ENCODE assay signal across 8 mouse cellular contexts in genomic region chr7:35859601-35860000, GRCm38 (mm10). TPM values are rescaled to one million over a fixed set of nuclear protein-coding genes. Genes with fewer than 3 reads are reported as not detected.
DNase-seq lines count a peak whose midpoint lies in the region; ATAC-seq and TF ChIP-seq lines count a peak whose summit lies in the region.

No protein-coding gene starts in this region.

- H3K36me3 ChIP-seq in forebrain, embryonic 10.5 days (replicated peaks), result no peaks in the 10 kb centered on the region
- no peaks in the 10 kb centered on the region for H3K36me3 ChIP-seq in forebrain, embryonic 12.5 days (replicated peaks)
- H3K36me3 ChIP-seq in midbrain, postnatal 0 days (ENCODE audit: insufficient read depth, low read length), result no peaks in the 10 kb centered on the region
- no peaks in the 10 kb centered on the region for H3K36me3 ChIP-seq in midbrain, embryonic 13.5 days

- peak; percentile 23 for DNase-seq in forebrain, embryonic 10.5 days (ENCODE audit: extremely low spot score, low spot score)
- DNase-seq in midbrain, postnatal 0 days (ENCODE audit: low spot score), result no peak
- DNase-seq in c-Kit-negative CD71-positive TER-119-positive erythroid progenitor cells, embryonic 14.5 days (ENCODE audit: low read depth, low spot score), result peak; percentile 6
- peak; percentile 58 for DNase-seq in lung, postnatal 36 days
- DNase-seq in left cerebral cortex, postnatal 10 days (ENCODE audit: extremely low spot score in 1 of 2, low spot score in 2 of 2), result no peak

- H3K9ac ChIP-seq in forebrain, embryonic 12.5 days, result no peak overlapping the region
- H3K9ac ChIP-seq in midbrain, postnatal 0 days (replicated peaks; ENCODE audit: low read length, poor library complexity, severe bottlenecking), result no peak overlapping the region
- no peak overlapping the region for H3K9ac ChIP-seq in midbrain, embryonic 13.5 days (replicated peaks)

- H3K4me3 ChIP-seq in forebrain, embryonic 10.5 days, result no peak overlapping the region
- H3K4me3 ChIP-seq in forebrain, embryonic 12.5 days (replicated peaks), result no peak overlapping the region
- no peak overlapping the region for H3K4me3 ChIP-seq in midbrain, postnatal 0 days (ENCODE audit: low read depth, low read length)
- no peak overlapping the region for H3K4me3 ChIP-seq in midbrain, embryonic 13.5 days (replicated peaks)

- TF ChIP-seq CTCF in midbrain, postnatal 0 days (IDR thresholded peaks at IDR 0.05), result peak; percentile 50

- no peaks in the 10 kb centered on the region for H3K27me3 ChIP-seq in forebrain, embryonic 10.5 days (ENCODE audit: poor library complexity, severe bottlenecking)
- H3K27me3 ChIP-seq in forebrain, embryonic 12.5 days, result no peaks in the 10 kb centered on the region
- H3K27me3 ChIP-seq in midbrain, postnatal 0 days (ENCODE audit: insufficient read depth, low read length), result no peaks in the 10 kb centered on the region
- no peaks in the 10 kb centered on the region for H3K27me3 ChIP-seq in midbrain, embryonic 13.5 days

- no peak overlapping the region for H3K4me2 ChIP-seq in forebrain, embryonic 12.5 days
- no peak overlapping the region for H3K4me2 ChIP-seq in midbrain, postnatal 0 days (ENCODE audit: low read depth, low read length, poor library complexity, severe bottlenecking)
- no peak overlapping the region for H3K4me2 ChIP-seq in midbrain, embryonic 13.5 days (replicated peaks)

- 37% methylated on average over 3 of the region's 3 CpGs for WGBS in forebrain, embryonic 10.5 days
- WGBS in forebrain, embryonic 12.5 days, result 30% methylated on average over 3 of the region's 3 CpGs
- 29% methylated on average over 3 of the region's 3 CpGs for whole genome bisulfite sequencing in midbrain, postnatal 0 days
- 27% methylated on average over 3 of the region's 3 CpGs for WGBS in midbrain, embryonic 13.5 days

- no peaks in the 10 kb centered on the region for H3K4me1 ChIP-seq in forebrain, embryonic 10.5 days
- no peaks in the 10 kb centered on the region for H3K4me1 ChIP-seq in forebrain, embryonic 12.5 days
- no peaks in the 10 kb centered on the region for H3K4me1 ChIP-seq in midbrain, postnatal 0 days (ENCODE audit: insufficient read depth, low read length)
- no peaks in the 10 kb centered on the region for H3K4me1 ChIP-seq in midbrain, embryonic 13.5 days (replicated peaks)

- no peak overlapping the region for H3K27ac ChIP-seq in forebrain, embryonic 10.5 days
- H3K27ac ChIP-seq in forebrain, embryonic 12.5 days, result no peak overlapping the region
- no peak overlapping the region for H3K27ac ChIP-seq in midbrain, postnatal 0 days (ENCODE audit: low read depth, low read length)
- H3K27ac ChIP-seq in midbrain, embryonic 13.5 days, result no peak overlapping the region

- H3K9me3 ChIP-seq in forebrain, embryonic 10.5 days, result peaks cover 2% of the 10 kb centered on the region; the same call in 1 of the 2 replicates
- no peaks in the 10 kb centered on the region for H3K9me3 ChIP-seq in forebrain, embryonic 12.5 days
- H3K9me3 ChIP-seq in midbrain, postnatal 0 days (ENCODE audit: low read length), result no peaks in the 10 kb centered on the region
- H3K9me3 ChIP-seq in midbrain, embryonic 13.5 days, result peaks cover 7% of the 10 kb centered on the region; the same call in 1 of the 2 replicates

- no peak for ATAC-seq in forebrain, embryonic 12.5 days (ENCODE audit: low FRiP score)
- no peak for ATAC-seq in midbrain, postnatal 0 days (ENCODE audit: low FRiP score)
- no peak for ATAC-seq in midbrain, embryonic 13.5 days
- no peak for ATAC-seq in frontal cortex, adult (ENCODE audit: low TSS enrichment)

- intact Hi-C loops in left cerebral cortex, postnatal 10 days (cut with DNase I), result no loop called here

RNA-seq across cellular contexts. Expression of gene Zfp507, which starts 56.8 kb away (rescaled TPM):
- polyA plus RNA-seq in forebrain, embryonic 10.5 days (2016; fragmentation: Nextera tagmentation; extraction: Ambion mirVana), result 17.5 and 18.6 TPM in 2 replicates
- polyA plus RNA-seq in forebrain, embryonic 12.5 days (2016; fragmentation: Nextera tagmentation; extraction: Ambion mirVana), result 23.2 and 26.9 TPM in 2 replicates
- 20.8 and 21.2 TPM in 2 replicates for total RNA-seq in midbrain, postnatal 0 days (2014; rRNA removed)
- polyA plus RNA-seq in midbrain, postnatal 0 days (2015; fragmentation: Nextera tagmentation; extraction: Ambion mirVana), result 8.1 and 9.0 TPM in 2 replicates
- 15.2 and 18.3 TPM in 2 replicates for polyA plus RNA-seq in midbrain, embryonic 13.5 days (2015; fragmentation: Nextera tagmentation; extraction: Ambion mirVana)
- 10 to 100 TPM; 29.3 to 32.4 TPM for total RNA-seq in left cerebral cortex, postnatal 10 days (2021)

Comparison
In these comparisons a context has a peak if more than half of its experiments do, and no peak if none do; other contexts are left out.
1. DNase-seq: peak in forebrain, embryonic 10.5 days (single experiment), c-Kit-negative CD71-positive TER-119-positive erythroid progenitor cells, embryonic 14.5 days (single experiment) and lung, postnatal 36 days (single experiment); none in midbrain, postnatal 0 days (single experiment) and left cerebral cortex, postnatal 10 days (0 of 2).